Mouse (Mus musculus) embryonic facial prominence, embryonic 15.5 days (tissue): ENCODE data around the gene Suco. TPM values are rescaled to one million over a fixed set of nuclear protein-coding genes. Genes with fewer than 3 reads are reported as not detected.

Experiments used
- ATAC-seq: fragments of 200-750 bp; cut with Nextera tagmentation; 2 replicates; pipeline ENCODE4 v1.8.0; 2017; ENCODE audit warnings: low read depth, moderate TSS enrichment; ENCODE audit not compliant: insufficient number of reproducible peaks, low FRiP score, low TSS enrichment
- H3K27ac ChIP-seq: fragments of 300-500 bp; sonication (generic); replicated peaks from 2 replicates; pipeline ENCODE4 v1.5.1; 2015; ENCODE audit warnings: mild to moderate bottlenecking, inconsistent platforms
- H3K27me3 ChIP-seq: fragments of 300-500 bp; sonication (generic); 2 replicates; pipeline ENCODE4 v1.6.1; 2015; ENCODE audit warnings: inconsistent platforms
- H3K36me3 ChIP-seq: fragments of 300-500 bp; sonication (generic); 2 replicates; pipeline ENCODE4 v1.6.1; 2015; ENCODE audit warnings: mild to moderate bottlenecking, inconsistent platforms
- H3K4me1 ChIP-seq: fragments of 300-500 bp; sonication (generic); 2 replicates; pipeline ENCODE4 v1.6.1; 2015; ENCODE audit warnings: inconsistent platforms
- H3K4me2 ChIP-seq: fragments of 300-500 bp; sonication (generic); replicated peaks from 2 replicates; pipeline ENCODE4 v1.6.1; 2015; ENCODE audit warnings: mild to moderate bottlenecking, inconsistent platforms
- H3K4me3 ChIP-seq: fragments of 300-500 bp; sonication (generic); replicated peaks from 2 replicates; pipeline ENCODE4 v1.5.1; 2015; ENCODE audit warnings: mild to moderate bottlenecking, inconsistent platforms
- H3K9ac ChIP-seq: fragments of 300-500 bp; sonication (generic); 2 replicates; pipeline ENCODE4 v1.6.1; 2015; ENCODE audit warnings: inconsistent platforms
- H3K9me3 ChIP-seq: fragments of 300-500 bp; sonication (generic); replicated peaks from 2 replicates; pipeline ENCODE4 v1.6.1; 2016; ENCODE audit warnings: inconsistent platforms
- WGBS: fragments of 180-500 bp; shearing (Covaris S2); methylation state at CpG from one replicate; pipeline ENCODE4 v1.1.7; 2015; 5-methylcytosine and 5-hydroxymethylcytosine counted together
- polyA plus RNA-seq: library from polyadenylated mRNA; unstranded; fragments of >200 nt; fragmentation: Nextera tagmentation; extraction: Ambion mirVana; gene quantifications from 2 replicates; pipeline ENCODE4 v1.2.1, GENCODE M21; 2015

The Suco gene
- polyA plus RNA-seq, 1 experiment from 2014 or later, result 18.0 TPM

DNA sequence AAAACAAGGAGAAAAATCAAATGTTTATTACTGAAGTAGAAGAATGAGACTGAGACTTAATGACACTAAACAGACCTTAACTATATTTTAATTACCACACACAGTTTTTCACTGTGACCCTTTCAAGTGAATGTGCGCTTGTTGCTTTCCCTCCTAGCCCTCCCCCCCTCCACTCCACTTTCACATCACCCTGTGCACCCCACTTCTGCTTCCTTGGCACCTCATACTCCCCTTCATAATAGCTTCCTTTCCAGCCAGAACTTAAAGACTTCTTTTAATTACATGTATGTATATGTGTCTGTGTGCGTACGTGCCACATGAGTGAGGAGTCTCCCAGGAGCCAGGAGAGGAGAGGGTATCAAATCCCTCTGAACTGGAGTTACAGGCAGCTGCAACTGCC lies 12.3 kb upstream of the Suco start:
- Histone ChIP-seq H3K4me1 (no peaks in the 10 kb centered on the region), H3K4me3 (no peak overlapping the region), H3K36me3 (no peaks in the 10 kb centered on the region), H3K9ac (no peak overlapping the region), H3K27me3 (no peaks in the 10 kb centered on the region), H3K27ac (no peak overlapping the region), H3K4me2 (no peak overlapping the region), H3K9me3 (no peaks in the 10 kb centered on the region)
- ATAC-seq, result no peak
- 89% methylated on average over 3 of the region's 3 CpGs for WGBS

- Histone ChIP-seq H3K4me1 (no peaks in the 10 kb centered on the region), H3K27ac (no peak overlapping the region), H3K9me3 (no peaks in the 10 kb centered on the region), H3K4me2 (no peak overlapping the region), H3K27me3 (no peaks in the 10 kb centered on the region), H3K9ac (no peak overlapping the region), H3K4me3 (no peak overlapping the region), H3K36me3 (no peaks in the 10 kb centered on the region)
- ATAC-seq, result no peak
- 84% methylated on average over 12 of the region's 12 CpGs for WGBS
These were observed 11.3 kb upstream of the Suco start for GRCm38 (mm10) chr1:161887679-161888260.

GRCm38 (mm10) chr1:161885762-161886161 lies 9.3 kb upstream of the Suco start:
- H3K27ac ChIP-seq, result no peak overlapping the region
- H3K4me2 ChIP-seq, result no peak overlapping the region
- H3K27me3 ChIP-seq, result no peaks in the 10 kb centered on the region
- H3K4me1 ChIP-seq, result no peaks in the 10 kb centered on the region
- WGBS, result 63% methylated on average over 1 of the region's 1 CpGs
- H3K4me3 ChIP-seq, result no peak overlapping the region
- no peaks in the 10 kb centered on the region for H3K36me3 ChIP-seq
- no peak for ATAC-seq
- H3K9me3 ChIP-seq, result no peaks in the 10 kb centered on the region
- H3K9ac ChIP-seq, result no peak overlapping the region

- H3K27ac ChIP-seq, result peak overlapping the region; percentile 98
- H3K27me3 ChIP-seq, result no peaks in the 10 kb centered on the region
- peak overlapping the region; percentile 37 for H3K9ac ChIP-seq
- H3K4me2 ChIP-seq, result peak overlapping the region; percentile 66
- peak overlapping the region; percentile 89 for H3K4me3 ChIP-seq
- H3K4me1 ChIP-seq, result peaks cover 23% of the 10 kb centered on the region
- no peaks in the 10 kb centered on the region for H3K36me3 ChIP-seq
- no peaks in the 10 kb centered on the region for H3K9me3 ChIP-seq
- WGBS, result 19% methylated on average over 5 of the region's 5 CpGs
- no peak for ATAC-seq
These were observed 1.2 kb upstream of the Suco start for GRCm38 (mm10) chr1:161877580-161878142.

- H3K9ac ChIP-seq, result peak overlapping the region; percentile 85
- H3K9me3 ChIP-seq, result no peaks in the 10 kb centered on the region
- peaks cover 23% of the 10 kb centered on the region for H3K4me1 ChIP-seq
- peak overlapping the region; percentile 89 for H3K4me3 ChIP-seq
- peak; percentile 20; the same call in 1 of the 2 replicates for ATAC-seq
- H3K36me3 ChIP-seq, result no peaks in the 10 kb centered on the region
- H3K27ac ChIP-seq, result peak overlapping the region; percentile 98
- peak overlapping the region; percentile 66 for H3K4me2 ChIP-seq
- WGBS, result under 1% methylated on average over 34 of the region's 34 CpGs
- no peaks in the 10 kb centered on the region for H3K27me3 ChIP-seq
These were observed 553 bp downstream of the Suco start for GRCm38 (mm10) chr1:161875706-161876552.

GRCm38 (mm10) chr1:161869422-161869821 lies 7.1 kb downstream of the Suco start:
- H3K27me3 ChIP-seq, result no peaks in the 10 kb centered on the region
- no peak overlapping the region for H3K4me2 ChIP-seq
- no peak overlapping the region for H3K4me3 ChIP-seq
- no peak for ATAC-seq
- H3K9me3 ChIP-seq, result no peaks in the 10 kb centered on the region
- no peaks in the 10 kb centered on the region for H3K36me3 ChIP-seq
- peaks cover 7% of the 10 kb centered on the region; the same call in 1 of the 2 replicates for H3K4me1 ChIP-seq
- H3K9ac ChIP-seq, result no peak overlapping the region
- 76% methylated on average over 1 of the region's 1 CpGs for WGBS
- no peak overlapping the region for H3K27ac ChIP-seq

DNA sequence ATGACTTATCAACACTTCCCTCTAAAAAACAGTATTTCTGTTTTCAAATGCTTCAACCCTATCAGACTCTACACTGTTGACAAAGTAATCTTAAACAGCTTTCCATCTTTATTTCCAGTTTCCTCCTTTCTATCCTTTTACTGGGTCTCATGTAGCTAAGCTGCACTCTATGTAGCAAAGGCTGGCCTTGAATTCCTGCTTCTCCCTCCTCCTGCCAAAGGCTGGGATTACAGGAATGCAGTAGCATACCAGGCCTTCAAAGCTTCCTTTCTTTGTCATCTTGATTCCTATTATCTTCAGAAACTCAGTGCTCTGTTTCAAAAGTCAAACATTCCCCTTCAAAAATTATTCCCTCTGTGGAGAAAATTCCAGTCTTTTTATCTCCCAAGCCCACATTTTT lies 8.1 kb downstream of the Suco start:
- Histone ChIP-seq H3K9ac (no peak overlapping the region), H3K27ac (no peak overlapping the region)

GRCm38 (mm10) chr1:161863742-161864141 lies 12.7 kb downstream of the Suco start:
- no peak overlapping the region for H3K27ac ChIP-seq
- ATAC-seq, result no peak
- H3K27me3 ChIP-seq, result no peaks in the 10 kb centered on the region
- no peaks in the 10 kb centered on the region for H3K4me1 ChIP-seq
- WGBS, result 43% methylated on average over 2 of the region's 2 CpGs
- H3K36me3 ChIP-seq, result no peaks in the 10 kb centered on the region
- no peak overlapping the region for H3K4me3 ChIP-seq
- H3K4me2 ChIP-seq, result no peak overlapping the region
- H3K9me3 ChIP-seq, result no peaks in the 10 kb centered on the region
- no peak overlapping the region for H3K9ac ChIP-seq

More for the DNA sequence above, 8.1 kb downstream of the Suco start:
- ATAC-seq, result no peak
- no peaks in the 10 kb centered on the region for H3K36me3 ChIP-seq
- H3K9me3 ChIP-seq, result no peaks in the 10 kb centered on the region
- H3K27me3 ChIP-seq, result no peaks in the 10 kb centered on the region
- no peak overlapping the region for H3K4me3 ChIP-seq
- H3K4me2 ChIP-seq, result no peak overlapping the region
- no peaks in the 10 kb centered on the region for H3K4me1 ChIP-seq

GRCm38 (mm10) chr1:161859248-161859647 lies 17.2 kb downstream of the Suco start:
- Histone ChIP-seq H3K36me3 (peaks cover 14% of the 10 kb centered on the region), H3K4me2 (no peak overlapping the region), H3K9ac (no peak overlapping the region), H3K27ac (no peak overlapping the region), H3K4me1 (no peaks in the 10 kb centered on the region), H3K4me3 (no peak overlapping the region), H3K9me3 (no peaks in the 10 kb centered on the region), H3K27me3 (no peaks in the 10 kb centered on the region)
- WGBS, result 86% methylated on average over 2 of the region's 2 CpGs
- ATAC-seq, result no peak

GRCm38 (mm10) chr1:161826677-161827076 lies 49.8 kb downstream of the Suco start:
- Histone ChIP-seq H3K27me3 (no peaks in the 10 kb centered on the region), H3K9ac (no peak overlapping the region), H3K9me3 (no peaks in the 10 kb centered on the region), H3K36me3 (peaks cover 23% of the 10 kb centered on the region), H3K4me2 (no peak overlapping the region), H3K27ac (no peak overlapping the region), H3K4me3 (no peak overlapping the region), H3K4me1 (no peaks in the 10 kb centered on the region)
- no peak for ATAC-seq
- WGBS, result 82% methylated on average over 2 of the region's 2 CpGs

- Histone ChIP-seq H3K9me3 (no peaks in the 10 kb centered on the region), H3K27me3 (no peaks in the 10 kb centered on the region), H3K4me2 (no peak overlapping the region), H3K27ac (no peak overlapping the region), H3K4me1 (no peaks in the 10 kb centered on the region), H3K36me3 (no peaks in the 10 kb centered on the region), H3K4me3 (no peak overlapping the region), H3K9ac (no peak overlapping the region)
- 72% methylated on average over 5 of the region's 5 CpGs for WGBS
- no peak for ATAC-seq
These were observed 67.1 kb downstream of the Suco start for GRCm38 (mm10) chr1:161809428-161809827.
